13 mouse cellular contexts compared by ENCODE assay signal in the genomic region with DNA sequence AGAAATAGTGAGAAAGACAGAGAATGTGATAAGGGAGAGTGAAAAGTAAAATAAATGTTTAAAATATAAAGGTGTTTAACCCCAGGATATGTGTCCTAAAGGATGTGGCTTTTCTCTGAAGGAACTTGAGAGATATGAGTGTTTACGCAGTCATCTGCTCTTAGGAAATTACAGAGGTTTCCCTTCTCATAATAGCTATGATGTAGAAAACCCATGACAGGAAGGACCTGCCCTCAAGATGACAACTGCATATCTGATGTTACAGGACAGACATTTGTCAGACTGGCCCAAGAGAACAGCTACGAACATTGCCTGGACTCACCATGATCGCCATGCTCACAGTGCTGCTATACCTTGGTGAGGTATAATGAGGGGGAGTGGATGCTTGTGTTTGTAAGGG. TPM values are rescaled to one million over a fixed set of nuclear protein-coding genes. Genes with fewer than 3 reads are reported as not detected.
"Had no signal": no experiment of that assay in that cellular context is flagged by ENCODE, and none has a peak within 500 bp of the region (broad histone marks: within the 10 kb centered on the region; RNA-seq: fewer than 3 reads in every experiment).

A gene (plus strand): TSS at position 216 of the 400 bp plus-strand sequence.
A gene (plus strand): TSS at position 236 of the 400 bp plus-strand sequence.

RNA-seq across cellular contexts. Expression of the first gene that starts in this region (rescaled TPM):
- total RNA-seq: layer of hippocampus, postnatal 10 days; layer of hippocampus, postnatal 36 days; left cerebral cortex, adult 2 months; left cerebral cortex, postnatal 10 days; left cerebral cortex, postnatal 36 days had no signal
- polyA plus RNA-seq: kidney, embryonic 15.5 days; liver, embryonic 11.5 days; midbrain, embryonic 11.5 days; midbrain, embryonic 14.5 days; midbrain, postnatal 0 days; neural tube, embryonic 12.5 days; neural tube, embryonic 15.5 days had no signal

RNA-seq across cellular contexts. Expression of the second gene that starts in this region (rescaled TPM):
- total RNA-seq: left cerebral cortex, adult 2 months; left cerebral cortex, postnatal 10 days had no signal
- polyA plus RNA-seq: limb, embryonic 11.5 days; neural tube, embryonic 12.5 days had no signal
